Mouse (Mus musculus): ENCODE measurements around the gene Ptch1. TPM values are rescaled to one million over a fixed set of nuclear protein-coding genes. Genes with fewer than 3 reads are reported as not detected.

Ptch1 gene
- polyA plus RNA-seq, 1 experiment: 5.6 TPM

- TF ChIP-seq CTCF (IDR thresholded peaks at IDR 0.05; ENCODE audit: control insufficient read depth, insufficient read depth, insufficient replicate concordance, low read depth, low read length): no peak
- TF ChIP-seq POLR2A (IDR thresholded peaks at IDR 0.05; ENCODE audit: control insufficient read depth, low read depth, low read length): no peak
- peaks cover 3% of the 10 kb centered on the region; the same call in 1 of the 2 replicates for H3K4me1 ChIP-seq (ENCODE audit: control insufficient read depth, insufficient read depth, low read length)
- H3K36me3 ChIP-seq (ENCODE audit: control insufficient read depth, insufficient read depth, low read length): no peaks in the 10 kb centered on the region
- H3K27ac ChIP-seq (ENCODE audit: control insufficient read depth, insufficient read depth, low read depth, low read length): no peak overlapping the region
- H3K27me3 ChIP-seq (ENCODE audit: control insufficient read depth, insufficient read depth, low read length): no peaks in the 10 kb centered on the region
- H3K4me3 ChIP-seq (ENCODE audit: control insufficient read depth, low read depth, low read length): no peak overlapping the region
Observed at GRCm38 (mm10) chr13:63544967-63545253, 28.5 kb downstream of the Ptch1 start.

GRCm38 (mm10) chr13:63544119-63544966 lies 29.1 kb downstream of the Ptch1 start:
- no peaks in the 10 kb centered on the region for H3K27me3 ChIP-seq (ENCODE audit: control insufficient read depth, insufficient read depth, low read length)
- H3K4me3 ChIP-seq (ENCODE audit: control insufficient read depth, low read depth, low read length): no peak overlapping the region
- no peak overlapping the region for H3K27ac ChIP-seq (ENCODE audit: control insufficient read depth, insufficient read depth, low read depth, low read length)
- H3K4me1 ChIP-seq (ENCODE audit: control insufficient read depth, insufficient read depth, low read length): peaks cover 2% of the 10 kb centered on the region; the same call in 1 of the 2 replicates
- TF ChIP-seq CTCF (IDR thresholded peaks at IDR 0.05; ENCODE audit: control insufficient read depth, insufficient read depth, insufficient replicate concordance, low read depth, low read length) (no peak), POLR2A (IDR thresholded peaks at IDR 0.05; ENCODE audit: control insufficient read depth, low read depth, low read length) (no peak)
- no peaks in the 10 kb centered on the region for H3K36me3 ChIP-seq (ENCODE audit: control insufficient read depth, insufficient read depth, low read length)

- Histone ChIP-seq H3K36me3 (ENCODE audit: control insufficient read depth, insufficient read depth, low read length) (no peaks in the 10 kb centered on the region), H3K27me3 (ENCODE audit: control insufficient read depth, insufficient read depth, low read length) (no peaks in the 10 kb centered on the region), H3K4me1 (ENCODE audit: control insufficient read depth, insufficient read depth, low read length) (no peaks in the 10 kb centered on the region; the same call in 1 of the 2 replicates), H3K4me3 (ENCODE audit: control insufficient read depth, low read depth, low read length) (no peak overlapping the region), H3K27ac (ENCODE audit: control insufficient read depth, insufficient read depth, low read depth, low read length) (no peak overlapping the region)
- no peak for TF ChIP-seq CTCF (IDR thresholded peaks at IDR 0.05; ENCODE audit: control insufficient read depth, insufficient read depth, insufficient replicate concordance, low read depth, low read length)
- TF ChIP-seq POLR2A (IDR thresholded peaks at IDR 0.05; ENCODE audit: control insufficient read depth, low read depth, low read length): no peak
Observed at GRCm38 (mm10) chr13:63543459-63543858, 29.9 kb downstream of the Ptch1 start.

- H3K27me3 ChIP-seq (ENCODE audit: control insufficient read depth, insufficient read depth, low read length): no peaks in the 10 kb centered on the region
- no peaks in the 10 kb centered on the region for H3K36me3 ChIP-seq (ENCODE audit: control insufficient read depth, insufficient read depth, low read length)
- TF ChIP-seq POLR2A (IDR thresholded peaks at IDR 0.05; ENCODE audit: control insufficient read depth, low read depth, low read length) (no peak), CTCF (IDR thresholded peaks at IDR 0.05; ENCODE audit: control insufficient read depth, insufficient read depth, insufficient replicate concordance, low read depth, low read length) (no peak)
- H3K4me3 ChIP-seq (ENCODE audit: control insufficient read depth, low read depth, low read length): no peak overlapping the region
- no peaks in the 10 kb centered on the region; the same call in 1 of the 2 replicates for H3K4me1 ChIP-seq (ENCODE audit: control insufficient read depth, insufficient read depth, low read length)
- no peak overlapping the region for H3K27ac ChIP-seq (ENCODE audit: control insufficient read depth, insufficient read depth, low read depth, low read length)
Observed at GRCm38 (mm10) chr13:63542796-63543384, 30.5 kb downstream of the Ptch1 start.

- Histone ChIP-seq H3K27me3 (ENCODE audit: control insufficient read depth, insufficient read depth, low read length) (no peaks in the 10 kb centered on the region), H3K4me3 (ENCODE audit: control insufficient read depth, low read depth, low read length) (no peak overlapping the region), H3K36me3 (ENCODE audit: control insufficient read depth, insufficient read depth, low read length) (no peaks in the 10 kb centered on the region), H3K4me1 (ENCODE audit: control insufficient read depth, insufficient read depth, low read length) (no peaks in the 10 kb centered on the region; the same call in 1 of the 2 replicates), H3K27ac (ENCODE audit: control insufficient read depth, insufficient read depth, low read depth, low read length) (no peak overlapping the region)
- TF ChIP-seq POLR2A (IDR thresholded peaks at IDR 0.05; ENCODE audit: control insufficient read depth, low read depth, low read length): no peak
- TF ChIP-seq CTCF (IDR thresholded peaks at IDR 0.05; ENCODE audit: control insufficient read depth, insufficient read depth, insufficient replicate concordance, low read depth, low read length): no peak
Observed at GRCm38 (mm10) chr13:63541510-63541909, 31.9 kb downstream of the Ptch1 start.

GRCm38 (mm10) chr13:63540584-63540983 lies 32.8 kb downstream of the Ptch1 start:
- no peaks in the 10 kb centered on the region; the same call in 1 of the 2 replicates for H3K4me1 ChIP-seq (ENCODE audit: control insufficient read depth, insufficient read depth, low read length)
- no peak overlapping the region for H3K27ac ChIP-seq (ENCODE audit: control insufficient read depth, insufficient read depth, low read depth, low read length)
- no peak for TF ChIP-seq POLR2A (IDR thresholded peaks at IDR 0.05; ENCODE audit: control insufficient read depth, low read depth, low read length)
- no peak for TF ChIP-seq CTCF (IDR thresholded peaks at IDR 0.05; ENCODE audit: control insufficient read depth, insufficient read depth, insufficient replicate concordance, low read depth, low read length)
- no peaks in the 10 kb centered on the region for H3K36me3 ChIP-seq (ENCODE audit: control insufficient read depth, insufficient read depth, low read length)
- no peaks in the 10 kb centered on the region for H3K27me3 ChIP-seq (ENCODE audit: control insufficient read depth, insufficient read depth, low read length)
- H3K4me3 ChIP-seq (ENCODE audit: control insufficient read depth, low read depth, low read length): no peak overlapping the region

GRCm38 (mm10) chr13:63534981-63535380 lies 38.4 kb downstream of the Ptch1 start:
- no peak overlapping the region for H3K4me3 ChIP-seq (ENCODE audit: control insufficient read depth, low read depth, low read length)
- no peak overlapping the region for H3K27ac ChIP-seq (ENCODE audit: control insufficient read depth, insufficient read depth, low read depth, low read length)
- no peaks in the 10 kb centered on the region for H3K27me3 ChIP-seq (ENCODE audit: control insufficient read depth, insufficient read depth, low read length)
- no peaks in the 10 kb centered on the region for H3K4me1 ChIP-seq (ENCODE audit: control insufficient read depth, insufficient read depth, low read length)
- no peaks in the 10 kb centered on the region for H3K36me3 ChIP-seq (ENCODE audit: control insufficient read depth, insufficient read depth, low read length)
- TF ChIP-seq CTCF (IDR thresholded peaks at IDR 0.05; ENCODE audit: control insufficient read depth, insufficient read depth, insufficient replicate concordance, low read depth, low read length): no peak
- no peak for TF ChIP-seq POLR2A (IDR thresholded peaks at IDR 0.05; ENCODE audit: control insufficient read depth, low read depth, low read length)
